Mouse (Mus musculus) bone marrow, adult 2 months (tissue): ENCODE results near the gene Fbxw7. TPM values are rescaled to one million over a fixed set of nuclear protein-coding genes. Genes with fewer than 3 reads are reported as not detected.

Experiments
- H3K27ac ChIP-seq: fragments of 200-500 bp; 2 replicates; pipeline ENCODE4 v1.5.1; 2012; ENCODE audit warnings: low read depth, mild to moderate bottlenecking, control low read depth, inconsistent platforms, low read length; ENCODE audit not compliant: control insufficient read depth, poor library complexity, insufficient read depth
- H3K4me1 ChIP-seq: fragments of 200-500 bp; 2 replicates; pipeline ENCODE4 v1.6.1; 2011; ENCODE audit warnings: low read length; ENCODE audit not compliant: control insufficient read depth, insufficient read depth
- H3K4me3 ChIP-seq: fragments of 200-500 bp; replicated peaks from 2 replicates; pipeline ENCODE3; 2011; ENCODE audit warnings: mild to moderate bottlenecking, low read depth, low read length, control low read depth; ENCODE audit not compliant: control insufficient read depth
- CTCF ChIP-seq: fragments of 200-500 bp; IDR thresholded peaks from 2 replicates; pipeline ENCODE4 v1.5.1; 2011; ENCODE audit warnings: low read length, control low read depth; ENCODE audit not compliant: control insufficient read depth, insufficient read depth
- POLR2A ChIP-seq: fragments of 200-500 bp; IDR thresholded peaks from 2 replicates; pipeline ENCODE4 v1.6.1; 2011; ENCODE audit warnings: low read depth, mild to moderate bottlenecking, control low read depth, low read length, borderline replicate concordance; ENCODE audit not compliant: control insufficient read depth
- WGBS: fragments of 180-500 bp; shearing (Covaris S2); methylation state at CpG from one replicate; pipeline ENCODE4 v1.1.7; 2018; 5-methylcytosine and 5-hydroxymethylcytosine counted together
- polyA plus RNA-seq: library from polyadenylated mRNA; stranded (reverse); fragments of >200 nt; gene quantifications from 2 replicates; pipeline ENCODE4 v1.2.4, GENCODE M21; 2011; ENCODE audit warnings: low replicate concordance; ENCODE audit not compliant: missing spikeins, insufficient read depth, insufficient read length

The Fbxw7 gene
- polyA plus RNA-seq, 1 experiment = 13.2 TPM

DNA sequence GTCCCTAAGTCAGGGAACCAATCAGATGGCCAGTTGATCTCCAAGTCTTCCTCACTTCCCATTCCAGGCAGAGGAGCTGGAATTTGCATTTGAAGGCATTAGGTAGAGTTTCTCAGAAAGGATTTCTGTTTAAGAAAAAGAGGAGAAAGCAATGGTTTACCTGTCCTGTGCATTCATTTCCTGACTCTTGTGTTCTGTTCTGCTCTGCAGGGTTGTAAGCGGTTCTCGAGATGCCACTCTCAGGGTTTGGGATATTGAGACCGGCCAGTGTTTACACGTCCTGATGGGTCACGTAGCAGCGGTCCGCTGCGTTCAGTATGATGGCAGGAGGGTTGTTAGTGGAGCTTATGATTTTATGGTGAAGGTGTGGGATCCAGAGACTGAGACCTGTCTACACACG lies 159.1 kb downstream of the Fbxw7 start:
- TF ChIP-seq CTCF (no peak), POLR2A (no peak)
- 90% methylated on average over 9 of the region's 9 CpGs for WGBS
- Histone ChIP-seq H3K4me1 (no peaks in the 10 kb centered on the region), H3K27ac (no peak overlapping the region), H3K4me3 (no peak overlapping the region)

DNA sequence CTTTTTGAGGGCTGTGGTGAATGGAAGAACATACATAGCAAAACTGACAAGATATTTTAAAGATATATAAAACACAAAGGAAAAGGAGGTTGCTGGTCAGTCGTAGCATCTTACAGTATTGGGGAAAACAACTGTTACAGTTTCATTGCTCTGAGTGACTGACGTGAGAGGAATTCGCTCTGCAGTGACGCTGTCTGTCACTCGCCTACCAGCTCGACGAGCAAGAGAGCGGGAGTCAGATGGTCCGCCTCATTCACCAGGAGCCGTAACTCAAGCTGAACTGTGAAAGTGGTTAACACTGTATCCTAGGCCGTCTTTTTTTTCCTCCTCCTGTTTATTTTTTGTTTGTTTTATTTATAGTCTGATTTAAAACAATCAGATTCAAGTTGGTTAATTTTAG lies 163.6 kb downstream of the Fbxw7 start:
- Histone ChIP-seq H3K4me3 (no peak overlapping the region), H3K4me1 (no peaks in the 10 kb centered on the region), H3K27ac (no peak overlapping the region)
- WGBS = 88% methylated on average over 11 of the region's 11 CpGs
- TF ChIP-seq CTCF = no peak

DNA sequence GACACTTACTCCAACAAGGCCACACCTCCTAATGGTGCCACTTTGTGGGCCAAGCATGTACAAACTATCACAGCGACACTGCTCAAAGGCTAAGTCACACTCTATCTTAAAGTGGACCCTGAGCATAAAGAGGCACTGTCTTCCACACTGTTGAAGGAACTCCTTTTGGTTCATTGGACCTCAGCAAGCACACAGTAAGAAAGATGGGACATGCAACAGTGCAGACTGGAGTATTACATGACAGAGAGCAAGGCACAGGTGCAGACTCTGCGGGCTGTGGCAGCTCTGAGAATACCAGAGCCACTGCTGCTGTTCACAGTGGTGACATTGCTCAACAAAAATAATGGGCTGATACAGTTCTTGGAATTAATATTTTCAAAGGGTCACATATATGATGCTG lies 165.1 kb downstream of the Fbxw7 start:
- no peaks in the 10 kb centered on the region for H3K4me1 ChIP-seq
- TF ChIP-seq CTCF (no peak), POLR2A (no peak)
- no peak overlapping the region for H3K4me3 ChIP-seq
- no peak overlapping the region for H3K27ac ChIP-seq
- 92% methylated on average over 2 of the region's 2 CpGs for WGBS

DNA sequence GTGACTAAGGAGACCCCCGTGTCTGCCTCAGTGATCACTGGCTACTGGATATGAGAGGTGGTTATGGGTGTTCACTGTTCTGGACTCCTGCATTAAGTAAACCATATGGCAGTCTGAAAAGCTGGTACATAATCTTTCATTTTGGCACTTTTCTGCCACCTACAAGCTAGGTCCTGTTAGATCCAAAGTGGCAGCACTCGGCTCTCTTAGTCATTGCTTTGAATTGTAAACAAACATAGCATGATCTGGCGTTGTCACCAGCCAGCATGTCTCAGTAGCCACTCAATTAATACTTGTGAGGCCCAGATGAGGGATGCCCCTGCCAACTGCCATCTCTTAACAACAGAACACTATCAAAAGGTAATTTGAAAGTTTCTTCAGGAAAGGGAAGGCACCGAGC lies 167.6 kb downstream of the Fbxw7 start:
- Histone ChIP-seq H3K4me1 (no peaks in the 10 kb centered on the region), H3K27ac (no peak overlapping the region)
- WGBS = 88% methylated on average over 4 of the region's 4 CpGs

DNA sequence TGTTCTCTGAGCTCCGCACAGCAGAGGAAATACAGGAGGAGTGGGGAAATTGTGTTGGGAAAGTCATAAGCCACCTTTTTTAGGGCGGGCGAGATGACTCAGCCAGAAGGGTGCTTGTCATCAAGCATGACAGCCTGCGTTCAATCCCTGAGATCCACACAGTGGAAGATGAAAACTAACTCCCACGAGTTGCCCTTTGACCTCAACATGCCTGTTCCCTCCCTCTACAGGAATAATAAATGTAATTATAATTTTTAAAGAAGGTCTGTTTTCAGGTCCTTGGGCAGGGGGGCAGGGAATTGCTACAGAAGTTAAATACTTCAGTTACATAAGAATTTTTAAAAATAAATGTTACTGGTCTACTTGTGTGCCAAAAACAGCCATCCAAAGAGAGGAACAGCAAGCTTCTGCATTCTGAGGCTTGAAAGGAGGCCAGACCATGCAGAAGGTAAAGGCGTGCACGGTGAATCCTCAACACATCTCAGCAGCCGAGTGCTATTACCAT lies 170.1 kb downstream of the Fbxw7 start:
- Histone ChIP-seq H3K4me1 (no peaks in the 10 kb centered on the region), H3K27ac (no peak overlapping the region), H3K4me3 (no peak overlapping the region)
- WGBS = 73% methylated on average over 8 of the region's 8 CpGs
- TF ChIP-seq CTCF = no peak
- no peak for TF ChIP-seq POLR2A

More for the DNA sequence above, 167.6 kb downstream of the Fbxw7 start:
- TF ChIP-seq CTCF (no peak), POLR2A (no peak)
- H3K4me3 ChIP-seq = no peak overlapping the region

DNA sequence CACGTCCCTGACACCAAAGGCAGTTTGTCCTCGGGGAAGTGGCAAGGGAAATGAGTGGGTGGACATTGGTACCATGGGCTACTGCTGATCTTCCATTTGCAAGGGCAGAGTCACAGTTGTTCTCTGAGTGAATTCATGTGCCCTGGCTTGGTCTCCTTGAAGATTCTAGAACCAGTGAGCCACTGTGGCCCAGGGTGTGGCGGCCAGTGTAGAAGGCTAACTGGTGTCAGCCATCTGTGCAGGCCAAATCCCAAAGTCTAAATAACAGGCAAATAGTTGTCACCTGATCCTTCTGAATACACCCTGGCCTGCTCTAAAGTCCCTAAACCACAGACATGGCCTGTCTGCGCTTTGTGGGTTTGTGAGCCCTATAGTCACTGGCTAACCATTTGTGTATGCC lies 173.8 kb downstream of the Fbxw7 start:
- H3K4me1 ChIP-seq = no peaks in the 10 kb centered on the region
- 83% methylated on average over 4 of the region's 4 CpGs for WGBS
- no peak overlapping the region for H3K4me3 ChIP-seq
- no peak overlapping the region for H3K27ac ChIP-seq
- TF ChIP-seq POLR2A (no peak), CTCF (no peak)

DNA sequence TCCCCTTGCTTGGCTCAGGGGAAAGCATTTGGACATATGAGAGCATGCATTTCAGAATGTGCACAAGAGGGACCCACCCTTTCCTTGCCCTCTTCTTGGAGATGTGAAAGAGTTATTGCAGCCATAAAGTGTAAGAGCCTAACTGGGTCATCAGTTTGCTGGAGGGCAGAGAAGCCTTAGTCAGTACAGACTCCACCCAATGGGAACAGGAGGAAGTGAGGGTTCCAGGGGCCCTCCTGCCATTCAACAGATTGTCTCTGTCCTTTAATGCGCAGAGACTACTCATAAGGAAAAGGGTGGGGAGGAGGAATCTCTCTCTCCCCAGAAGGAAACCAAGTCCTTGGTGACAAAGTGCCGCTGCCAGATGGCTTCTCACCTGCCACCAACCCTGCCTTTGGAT lies 190.2 kb downstream of the Fbxw7 start:
- 84% methylated on average over 2 of the region's 2 CpGs for WGBS
- Histone ChIP-seq H3K4me1 (no peaks in the 10 kb centered on the region), H3K27ac (no peak overlapping the region), H3K4me3 (no peak overlapping the region)
- no peak for TF ChIP-seq POLR2A
- TF ChIP-seq CTCF = no peak

DNA sequence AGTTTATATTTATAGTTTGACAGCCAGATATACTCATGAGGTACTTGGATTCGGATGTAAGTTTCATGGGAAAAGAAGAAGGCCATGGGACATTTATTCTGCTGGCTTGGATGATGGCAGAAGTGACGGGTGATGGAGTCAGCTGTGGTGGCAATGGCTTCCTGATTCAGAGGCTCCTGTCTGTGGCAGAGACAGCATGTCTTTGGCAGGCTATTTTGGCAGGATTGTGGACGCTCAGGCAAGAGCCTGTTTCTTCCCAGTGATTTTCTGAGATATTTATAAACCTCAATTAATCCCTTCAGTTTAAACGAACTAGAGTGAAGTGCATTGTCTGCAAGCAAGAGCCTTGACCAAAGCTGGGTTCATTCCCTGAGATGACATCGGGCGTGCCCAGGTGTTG lies 197.8 kb downstream of the Fbxw7 start:
- Histone ChIP-seq H3K4me3 (no peak overlapping the region), H3K27ac (no peak overlapping the region), H3K4me1 (no peaks in the 10 kb centered on the region)
- WGBS = 77% methylated on average over 6 of the region's 6 CpGs
- no peak for TF ChIP-seq POLR2A
- no peak for TF ChIP-seq CTCF

DNA sequence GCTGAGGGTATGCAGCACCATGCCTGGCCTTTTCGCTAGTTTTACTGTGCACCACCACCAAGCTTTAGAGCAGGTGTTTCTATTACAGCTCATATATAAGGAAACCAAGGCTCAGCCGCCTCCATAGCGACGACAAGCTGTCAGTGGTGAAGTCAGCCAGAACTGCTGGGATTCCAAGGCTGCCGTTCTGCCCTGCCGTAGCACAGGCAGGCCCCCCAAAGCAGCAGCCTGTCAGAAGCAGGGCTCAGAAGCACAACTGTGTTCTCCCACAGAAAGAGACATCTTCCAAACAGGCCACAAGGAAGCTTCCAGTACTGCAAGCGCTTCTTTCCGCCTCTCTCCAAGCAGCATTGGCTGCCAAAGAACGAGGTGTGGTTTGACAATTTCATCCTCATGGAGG lies 200.6 kb downstream of the Fbxw7 start:
- WGBS = 84% methylated on average over 9 of the region's 9 CpGs

More for the DNA sequence above, 200.6 kb downstream of the Fbxw7 start:
- no peak for TF ChIP-seq CTCF
- no peak for TF ChIP-seq POLR2A
- Histone ChIP-seq H3K4me3 (no peak overlapping the region), H3K4me1 (no peaks in the 10 kb centered on the region), H3K27ac (no peak overlapping the region)
